Mouse (Mus musculus) heart, postnatal 25 days (tissue): ENCODE measurements at regions not wholly inside any gene's neighbourhood (a gene's known extent, or its start where the extent isn't known, plus 50 kb on each side); places are given as distances from the start of the nearest gene placed in this dataset.

ENCODE experiments used
- DNase-seq: peaks from one replicate; pipeline ENCODE4 v3.0.0; 2022; ENCODE audit warnings: low spot score
- intact Hi-C: fragments of 180-260 bp; cut with DNase I; formaldehyde crosslinking; loops from one replicate; pipeline ENCODE4 v1.15.1; 2025

DNA sequence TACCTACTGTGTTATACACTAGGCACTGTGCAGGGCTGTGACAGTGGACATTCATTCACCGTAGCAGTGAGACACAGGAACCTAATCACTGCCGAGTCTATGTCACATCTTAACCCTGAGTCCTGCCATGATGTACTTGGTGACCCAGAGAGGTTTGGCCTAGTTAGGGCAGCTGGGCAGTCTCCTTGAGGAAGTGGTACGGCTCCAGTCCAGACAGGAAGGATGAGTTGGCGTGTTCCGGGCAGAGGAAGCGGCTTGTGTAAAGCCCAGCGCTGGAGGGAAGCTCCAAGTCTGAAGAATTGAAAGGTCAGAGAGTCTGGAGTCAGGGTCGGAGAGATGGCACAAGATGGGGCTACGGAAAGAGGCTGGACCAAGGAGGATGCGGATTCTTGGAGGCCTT is 99.4 kb upstream of the Smim15 start:
- intact Hi-C loops: no loop called here
- peak; percentile 13 for DNase-seq

DNA sequence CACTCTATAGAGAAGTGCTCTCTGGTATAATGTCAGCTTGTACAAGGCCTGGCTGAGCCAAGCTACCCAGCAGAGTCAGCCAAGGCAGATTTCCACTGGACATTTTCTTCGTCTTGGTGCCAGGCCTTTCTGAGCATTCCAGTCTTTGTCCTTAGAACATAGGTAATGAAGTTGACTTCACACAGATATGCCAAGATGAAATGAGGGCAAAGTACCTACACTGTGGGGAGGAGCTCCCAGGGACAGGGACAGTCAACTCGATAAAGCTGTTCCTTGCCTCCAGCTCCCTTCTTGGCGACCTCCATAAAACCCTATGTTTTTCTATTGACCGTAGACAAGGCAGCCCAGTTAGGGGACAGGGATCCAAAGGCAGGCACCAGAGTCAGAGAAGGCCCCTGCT is 101.3 kb upstream of the Smim15 start:
- DNase-seq: no peak
- intact Hi-C loops: no loop called here

- DNase-seq: no peak
- intact Hi-C loops: no loop called here
Measured at GRCm38 (mm10) chr13:107942297-107942962, 101.8 kb upstream of the Smim15 start.

GRCm38 (mm10) chr13:107939916-107940646 is 104.2 kb upstream of the Smim15 start:
- no peak for DNase-seq
- intact Hi-C loops: no loop called here

DNA sequence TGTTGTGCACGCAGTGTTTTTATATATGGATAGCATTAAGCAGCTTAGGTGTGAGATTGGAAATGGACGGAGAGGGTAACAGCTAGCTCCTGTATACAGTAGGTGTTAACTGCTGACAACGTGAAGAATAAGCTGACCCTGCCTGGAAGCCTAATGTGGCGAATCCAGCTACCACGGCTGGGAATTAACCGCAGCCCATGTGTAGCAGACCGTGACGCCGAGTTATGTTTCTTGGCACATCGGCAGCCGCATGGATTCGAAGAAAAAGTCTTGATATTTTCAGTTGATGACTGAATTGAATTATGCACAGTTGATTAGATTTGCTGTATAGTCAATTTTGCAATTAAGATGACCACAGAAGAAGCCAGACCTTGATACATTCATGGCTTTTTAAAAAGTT is 108.6 kb upstream of the Smim15 start:
- DNase-seq: no peak
- intact Hi-C loops: no loop called here

- DNase-seq: no peak
- intact Hi-C loops: no loop called here
Measured at GRCm38 (mm10) chr13:107934691-107935090, 109.6 kb upstream of the Smim15 start.

DNA sequence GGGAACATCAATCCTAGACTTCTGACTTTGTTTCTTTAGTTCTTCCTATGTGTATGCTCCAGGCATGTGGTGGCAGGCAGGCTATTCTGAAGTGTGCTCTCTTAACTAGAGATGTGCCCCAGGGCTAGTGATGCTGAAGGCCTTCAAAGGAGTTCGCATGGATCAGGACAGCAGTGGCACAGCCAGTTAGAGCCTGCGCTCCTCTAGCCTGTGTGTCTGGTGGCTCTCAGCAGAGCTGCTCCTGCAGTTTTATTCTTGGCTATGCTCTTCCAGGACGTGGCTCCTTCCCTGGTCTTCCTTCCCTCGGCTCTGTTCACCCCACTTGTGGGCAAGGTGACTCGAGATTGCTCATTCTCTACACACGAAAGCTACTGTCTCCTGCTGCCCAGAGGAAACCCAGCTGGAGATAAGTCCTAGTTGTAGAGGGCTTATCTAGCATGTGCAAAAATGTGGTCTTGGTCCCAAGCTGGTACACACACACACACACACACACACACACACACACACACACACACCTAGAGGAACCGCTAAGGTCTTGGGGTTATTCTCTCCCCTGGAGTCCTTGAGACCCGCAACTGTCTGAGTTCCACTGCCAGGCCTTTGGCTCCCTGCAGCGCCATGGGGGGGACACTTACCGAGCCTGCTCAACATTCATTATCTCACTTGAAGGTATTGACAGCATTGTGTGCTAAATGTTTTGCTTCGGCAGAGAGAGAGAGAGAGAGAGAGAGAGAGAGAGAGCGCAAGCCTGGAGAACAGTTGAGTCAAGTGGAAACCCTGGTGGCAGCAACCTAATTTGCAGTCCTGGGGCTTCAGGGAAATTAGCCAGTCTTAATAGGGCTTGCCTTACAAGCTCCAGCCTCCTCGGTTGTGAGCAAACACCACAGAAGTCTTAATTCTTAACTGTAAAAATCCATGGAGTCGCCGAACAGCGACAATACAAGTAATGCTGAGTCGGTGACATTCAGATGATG is 110.4 kb upstream of the Smim15 start:
- intact Hi-C loops: no loop called here
- no peak for DNase-seq

DNA sequence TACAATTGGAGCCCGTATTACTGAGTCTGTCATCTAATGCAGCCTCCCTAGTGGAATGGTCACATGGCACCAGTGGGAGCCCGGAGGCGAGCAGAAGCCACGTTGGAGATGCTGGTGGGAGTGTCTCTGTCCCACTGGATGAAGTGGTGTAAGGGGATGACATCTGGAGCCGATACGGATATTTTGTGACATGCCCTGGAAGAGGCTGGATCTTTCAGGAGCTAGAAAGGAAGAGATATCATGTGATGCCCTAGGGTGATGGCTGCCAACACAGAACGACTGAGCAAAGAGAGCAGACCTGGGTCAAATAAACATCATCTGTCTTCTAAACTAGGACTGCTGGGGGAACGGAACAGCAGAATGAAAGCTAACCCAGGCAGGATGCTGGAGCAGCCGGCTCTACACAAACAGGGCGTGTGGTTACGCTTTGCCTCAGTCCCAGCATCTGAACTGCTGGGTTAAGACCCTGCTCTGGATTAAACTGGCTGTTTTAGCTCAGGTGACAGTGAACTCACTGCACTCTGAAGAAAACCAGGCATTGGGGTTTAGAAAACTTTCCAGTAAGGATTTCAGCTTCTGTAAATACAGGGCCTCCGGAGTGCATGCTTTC is 111.7 kb upstream of the Smim15 start:
- DNase-seq: no peak
- intact Hi-C loops: no loop called here

DNA sequence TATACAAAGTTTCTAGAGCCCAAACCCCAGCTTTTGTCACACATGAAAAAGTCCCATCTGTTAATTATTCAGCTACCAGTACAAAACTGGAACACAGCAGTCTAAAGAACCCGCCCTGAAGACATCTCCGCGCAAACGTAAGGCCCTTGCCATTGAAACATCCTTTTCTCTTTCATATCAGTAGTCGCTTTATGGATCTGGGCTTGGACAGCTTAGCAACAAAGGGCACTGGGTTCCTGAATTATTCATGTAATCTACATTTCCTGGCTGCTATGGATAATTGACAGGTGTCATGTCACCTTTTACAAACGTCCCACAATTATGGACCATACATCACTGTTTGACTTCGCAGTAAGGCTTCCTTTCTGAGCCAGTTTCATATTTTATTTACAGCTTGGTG is 113.0 kb upstream of the Smim15 start:
- DNase-seq: no peak
- intact Hi-C loops: no loop called here

GRCm38 (mm10) chr13:107927499-107928215 is 116.6 kb upstream of the Smim15 start:
- no peak for DNase-seq
- intact Hi-C loops: no loop called here

DNA sequence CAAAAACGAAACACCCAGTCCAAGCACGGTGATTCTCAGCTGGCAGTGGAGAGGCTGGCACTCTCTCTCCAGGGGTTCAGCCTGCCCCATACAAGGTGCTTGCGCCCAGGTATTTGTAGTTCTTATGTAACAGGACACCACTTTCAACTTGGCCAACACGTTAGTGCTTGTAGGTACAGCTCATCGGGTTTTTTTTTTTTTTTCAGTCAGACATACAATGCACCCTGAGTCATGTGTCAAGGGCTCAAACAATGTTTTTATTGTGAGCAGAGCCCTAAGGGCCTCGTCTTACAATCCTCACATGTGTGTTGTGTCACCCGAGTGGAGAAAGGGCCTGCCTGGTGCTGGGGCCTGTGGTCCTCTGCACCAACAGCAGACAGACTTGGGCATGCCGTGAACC is 118.8 kb upstream of the Smim15 start:
- intact Hi-C loops: no loop called here
- no peak for DNase-seq

GRCm38 (mm10) chr13:107923129-107924114 is 120.8 kb upstream of the Smim15 start:
- intact Hi-C loops: no loop called here
- DNase-seq: no peak

GRCm38 (mm10) chr13:107919403-107919802 is 124.8 kb upstream of the Smim15 start:
- intact Hi-C loops: no loop called here
- no peak for DNase-seq

GRCm38 (mm10) chr13:107918478-107918877 is 125.8 kb upstream of the Smim15 start:
- intact Hi-C loops: no loop called here
- no peak for DNase-seq

DNA sequence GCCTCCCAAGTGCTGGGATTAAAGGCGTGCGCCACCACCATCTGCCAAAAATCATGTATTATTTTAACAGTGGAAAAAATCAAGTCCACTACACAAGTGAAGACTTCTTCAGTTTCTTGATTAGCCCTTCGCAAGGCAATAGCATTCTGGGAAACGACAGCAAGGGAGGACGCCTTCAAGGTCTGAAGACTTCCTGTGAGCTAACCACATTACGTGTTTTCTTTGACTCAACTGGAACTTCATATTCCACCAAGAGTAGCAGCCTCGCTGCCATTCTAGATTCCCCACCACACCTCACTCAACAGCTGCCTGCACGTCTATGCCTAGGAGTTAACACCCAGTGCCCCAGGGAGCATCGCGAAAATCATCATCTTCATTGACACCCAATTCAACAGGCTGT is 126.2 kb upstream of the Smim15 start:
- intact Hi-C loops: no loop called here
- DNase-seq: no peak

DNA sequence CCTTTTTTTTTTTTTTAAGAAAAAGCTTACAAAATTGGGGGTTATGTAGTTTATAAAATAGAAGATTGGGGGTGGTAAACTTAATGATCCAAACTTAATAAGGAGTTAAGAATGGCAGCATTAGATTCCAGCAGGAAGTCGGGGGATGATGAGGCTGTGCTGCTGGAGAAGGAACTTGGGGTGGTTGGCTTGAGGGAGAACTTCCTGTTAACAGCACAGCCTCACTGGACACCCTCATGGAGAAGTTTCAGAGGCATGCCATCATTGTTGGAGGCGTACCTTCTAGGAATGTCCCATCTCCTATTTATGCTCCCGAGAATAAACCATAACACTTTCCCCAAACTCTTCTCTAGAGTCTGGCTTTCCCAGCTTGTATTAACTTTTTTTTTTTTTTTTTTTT is 126.7 kb upstream of the Smim15 start:
- no peak for DNase-seq
- intact Hi-C loops: no loop called here

DNA sequence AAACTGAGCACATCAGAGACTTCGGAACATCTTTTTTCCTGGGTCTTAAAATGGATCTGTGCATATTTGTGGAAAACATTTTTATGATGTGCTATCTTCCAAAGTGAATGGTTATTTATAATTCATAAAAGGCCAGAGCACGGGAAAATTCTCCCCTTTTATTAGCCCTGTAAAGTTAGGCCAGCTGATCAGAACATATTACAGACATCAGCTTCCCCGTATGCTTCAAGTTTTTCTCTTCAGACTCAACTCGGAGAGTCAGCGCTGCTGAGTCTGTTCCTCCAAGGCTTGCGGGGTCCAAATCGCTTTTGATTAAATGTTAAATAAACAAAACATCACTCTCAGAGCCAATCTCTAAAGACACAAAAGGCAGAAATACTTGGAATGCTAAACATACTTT is 134.1 kb upstream of the Smim15 start:
- no peak for DNase-seq
- intact Hi-C loops: no loop called here

DNA sequence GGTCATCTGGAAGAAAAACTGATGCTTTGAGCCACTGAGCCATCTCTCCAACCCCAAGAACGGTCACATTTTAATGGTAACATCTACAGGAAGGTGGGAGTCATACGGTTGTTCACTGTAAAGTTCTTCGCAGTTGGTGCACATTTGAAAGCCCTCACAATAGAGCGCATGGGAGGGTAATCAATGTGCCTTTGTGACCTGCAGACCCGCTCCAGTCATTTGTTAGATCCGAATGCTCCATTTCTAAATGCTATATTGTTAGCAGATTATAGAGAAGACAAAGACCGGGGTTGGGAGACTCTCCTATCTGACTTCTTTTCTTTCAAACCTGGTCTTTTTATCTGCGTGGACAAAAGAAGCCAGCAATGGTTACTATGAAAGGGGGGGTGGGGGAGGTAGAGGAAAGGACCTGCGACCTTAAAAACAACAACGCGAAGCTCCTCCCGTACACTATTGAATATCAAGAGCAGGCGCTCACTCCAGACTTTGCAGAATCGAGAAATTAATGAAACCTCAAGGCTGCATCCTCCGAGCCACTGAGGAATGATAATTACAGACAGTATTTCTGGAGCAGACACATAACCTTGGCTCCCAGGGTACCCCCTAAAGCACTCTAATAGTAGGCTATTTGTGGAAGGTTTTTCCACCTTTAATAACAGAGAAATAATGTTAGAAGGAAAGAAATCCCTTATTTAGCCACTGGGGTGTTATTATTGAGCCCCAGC is 134.7 kb upstream of the Smim15 start:
- no peak for DNase-seq
- intact Hi-C loops: no loop called here
